Mouse (Mus musculus) MEL (cell line): ENCODE data around the gene Mtcl1. TPM values are rescaled to one million over a fixed set of nuclear protein-coding genes. Genes with fewer than 3 reads are reported as not detected.
"Not testable (repeated sequence)": the region's sequence is repeated elsewhere in the genome, so short reads cannot be mapped to it uniquely, and the experiment has no call there.

ENCODE experiments used
- DNase-seq: peaks from one replicate; pipeline ENCODE4 v3.0.0; 2011; ENCODE audit warnings: low read depth, low spot score
- H3K27ac ChIP-seq: 2 replicates; pipeline ENCODE4 v1.5.1; 2012; ENCODE audit warnings: low read depth, mild to moderate bottlenecking, control low read depth, low read length, moderate library complexity; ENCODE audit not compliant: control insufficient read depth
- H3K27me3 ChIP-seq, 2 experiments: fragments of 150-350 bp in 1 of 2; sonication (generic) in 1 of 2; 2 replicates each; pipeline ENCODE4 v1.6.1; 2012; ENCODE audit warnings: low read length in 2 of 2, mild to moderate bottlenecking in 2 of 2, improper control_type of control experiment in 1 of 2, moderate library complexity in 1 of 2; ENCODE audit not compliant: insufficient read depth in 2 of 2, control insufficient read depth in 1 of 2
- H3K36me3 ChIP-seq, 2 experiments: 2 replicates each; pipeline ENCODE4 v1.6.1; 2012 to 2014; ENCODE audit warnings: low read length in 2 of 2, improper control_type of control experiment in 1 of 2, inconsistent platforms in 1 of 2, mild to moderate bottlenecking in 1 of 2; ENCODE audit not compliant: insufficient read depth in 2 of 2, control insufficient read depth in 1 of 2
- H3K4me1 ChIP-seq, 2 experiments: fragments of 150-350 bp in 1 of 2; sonication (generic) in 1 of 2; 2 replicates each; pipeline ENCODE4 v1.6.1; 2012; ENCODE audit warnings: low read length in 2 of 2, improper control_type of control experiment in 1 of 2, mild to moderate bottlenecking in 1 of 2; ENCODE audit not compliant: insufficient read depth in 2 of 2, control insufficient read depth in 1 of 2
- H3K4me3 ChIP-seq, 2 experiments: fragments of 150-350 bp in 1 of 2; sonication (generic) in 1 of 2; 2 replicates each; pipeline ENCODE4 v1.5.1; 2012; ENCODE audit warnings: low read depth in 2 of 2, low read length in 2 of 2, mild to moderate bottlenecking in 2 of 2, moderate library complexity in 2 of 2, control low read depth in 1 of 2, improper control_type of control experiment in 1 of 2; ENCODE audit not compliant: control insufficient read depth in 1 of 2, insufficient read depth in 1 of 2
- H3K79me2 ChIP-seq: 2 replicates; pipeline ENCODE4 v1.6.1; 2012; ENCODE audit warnings: mild to moderate bottlenecking, low read length, moderate library complexity; ENCODE audit not compliant: control insufficient read depth, poor library complexity, insufficient read depth
- H3K9ac ChIP-seq: 2 replicates; pipeline ENCODE4 v1.6.1; 2012; ENCODE audit warnings: low read depth, mild to moderate bottlenecking, control low read depth, low read length, moderate library complexity; ENCODE audit not compliant: control insufficient read depth, poor library complexity, severe bottlenecking
- H3K9me3 ChIP-seq: fragments of 150-350 bp; sonication (generic); replicated peaks from 2 replicates; pipeline ENCODE4 v1.6.1; 2012; ENCODE audit warnings: mild to moderate bottlenecking, low read length, improper control_type of control experiment, moderate library complexity; ENCODE audit not compliant: insufficient read depth
- ELF1 ChIP-seq: IDR thresholded peaks from 2 replicates; pipeline ENCODE4 v1.6.1; 2014; ENCODE audit warnings: low read depth, mild to moderate bottlenecking, inconsistent platforms, low read length, improper control_type of control experiment, moderate library complexity
- EP300 ChIP-seq, 2 experiments: IDR thresholded peaks; 2 replicates each; pipeline ENCODE4 v1.6.1; 2011; ENCODE audit warnings: improper control_type of control experiment in 2 of 2, low read length in 2 of 2, low read depth in 1 of 2, mild to moderate bottlenecking in 1 of 2
- ETS1 ChIP-seq: IDR thresholded peaks from 2 replicates; pipeline ENCODE4 v1.6.1; 2012; ENCODE audit warnings: low read depth, mild to moderate bottlenecking, inconsistent platforms, low read length, improper control_type of control experiment, moderate library complexity
- GATA1 ChIP-seq: IDR thresholded peaks from 2 replicates; pipeline ENCODE4 v1.6.1; 2011; ENCODE audit warnings: low read depth, low read length, improper control_type of control experiment
- HCFC1 ChIP-seq: IDR thresholded peaks from 2 replicates; pipeline ENCODE4 v1.6.1; 2012; ENCODE audit warnings: low read depth, mild to moderate bottlenecking, inconsistent platforms, low read length, improper control_type of control experiment, moderate library complexity
- JUND ChIP-seq: IDR thresholded peaks from 2 replicates; pipeline ENCODE4 v1.6.1; 2011; ENCODE audit warnings: low read depth, mild to moderate bottlenecking, improper control_type of control experiment, low read length
- MAFK ChIP-seq: IDR thresholded peaks from 2 replicates; pipeline ENCODE4 v1.6.1; 2011; ENCODE audit warnings: low read depth, mild to moderate bottlenecking, low read length, improper control_type of control experiment, borderline replicate concordance
- MAX ChIP-seq: IDR thresholded peaks from 2 replicates; pipeline ENCODE4 v1.6.1; 2011; ENCODE audit warnings: low read length, improper control_type of control experiment
- MXI1 ChIP-seq: IDR thresholded peaks from 2 replicates; pipeline ENCODE4 v1.6.1; 2011; ENCODE audit warnings: mild to moderate bottlenecking, low read depth, low read length, improper control_type of control experiment
- MYB ChIP-seq: IDR thresholded peaks from 2 replicates; pipeline ENCODE4 v1.6.1; 2011; ENCODE audit warnings: mild to moderate bottlenecking, low read depth, low read length, improper control_type of control experiment
- MYC ChIP-seq: IDR thresholded peaks from 2 replicates; pipeline ENCODE4 v1.6.1; 2011; ENCODE audit warnings: low read depth, mild to moderate bottlenecking, low read length, improper control_type of control experiment, moderate library complexity
- NRF1 ChIP-seq: IDR thresholded peaks from 2 replicates; pipeline ENCODE4 v1.6.1; 2014; ENCODE audit warnings: low read depth, mild to moderate bottlenecking, inconsistent platforms, low read length, improper control_type of control experiment, moderate library complexity; ENCODE audit not compliant: poor library complexity, insufficient read depth, severe bottlenecking
- POLR2A ChIP-seq, 2 experiments: IDR thresholded peaks; 2 replicates each; pipeline ENCODE4 v1.6.1; 2011 to 2012; ENCODE audit warnings: low read length in 2 of 2, mild to moderate bottlenecking in 2 of 2, control low read depth in 1 of 2, improper control_type of control experiment in 1 of 2, low read depth in 1 of 2, moderate library complexity in 1 of 2; ENCODE audit not compliant: control insufficient read depth in 1 of 2, insufficient read depth in 1 of 2, poor library complexity in 1 of 2
- POLR2AphosphoS2 ChIP-seq: IDR thresholded peaks from 2 replicates; pipeline ENCODE4 v1.6.1; 2011; ENCODE audit warnings: low read length, improper control_type of control experiment
- SMC3 ChIP-seq: IDR thresholded peaks from 2 replicates; pipeline ENCODE4 v1.6.1; 2011; ENCODE audit warnings: low read depth, low read length, improper control_type of control experiment
- USF2 ChIP-seq, 2 experiments: IDR thresholded peaks; 2 replicates each; pipeline ENCODE4 v1.6.1; 2011 to 2012; ENCODE audit warnings: improper control_type of control experiment in 2 of 2, low read length in 2 of 2, borderline replicate concordance in 1 of 2, inconsistent platforms in 1 of 2, low read depth in 1 of 2, mild to moderate bottlenecking in 1 of 2; ENCODE audit not compliant: insufficient read depth in 1 of 2
- ZC3H11A ChIP-seq: IDR thresholded peaks from 2 replicates; pipeline ENCODE4 v1.6.1; 2012; ENCODE audit warnings: low read depth, mild to moderate bottlenecking, inconsistent platforms, low read length, improper control_type of control experiment
- ZKSCAN1 ChIP-seq: IDR thresholded peaks from 2 replicates; pipeline ENCODE4 v1.6.1; 2012; ENCODE audit warnings: low read depth, mild to moderate bottlenecking, inconsistent platforms, low read length, improper control_type of control experiment, moderate library complexity
- ZMIZ1 ChIP-seq: IDR thresholded peaks from 2 replicates; pipeline ENCODE4 v1.6.1; 2012; ENCODE audit warnings: low read depth, mild to moderate bottlenecking, inconsistent platforms, low read length, improper control_type of control experiment, moderate library complexity
- polyA plus RNA-seq, 2 experiments: library from polyadenylated mRNA; stranded (reverse) in 1 of 2; unstranded in 1 of 2; fragments of >175 nt in 1 of 2; fragments of >200 nt in 1 of 2; gene quantifications; 2 replicates each; pipeline versions ENCODE4 v1.2.1 to v1.2.4; 2012; ENCODE audit warnings: low replicate concordance in 2 of 2, low read depth in 1 of 2; ENCODE audit not compliant: insufficient read length in 2 of 2, insufficient read depth in 1 of 2, missing spikeins in 1 of 2
- total RNA-seq: library from RNA; depleted of rRNA; stranded (reverse); fragments of 300-350 nt; gene quantifications from 2 replicates; pipeline ENCODE4 v1.2.3, GENCODE M21; 2012

Mtcl1 gene
- total and polyA plus RNA-seq, 3 experiments: not detected

- Histone ChIP-seq H3K27ac (no peak overlapping the region), H3K27me3 (no peaks in the 10 kb centered on the region), H3K36me3 (no peaks in the 10 kb centered on the region), H3K79me2 (no peaks in the 10 kb centered on the region), H3K4me3 (no peak overlapping the region), H3K4me1 (no peaks in the 10 kb centered on the region), H3K9me3 (no peaks in the 10 kb centered on the region), H3K9ac (no peak overlapping the region)
- DNase-seq: no peak
- TF ChIP-seq ZMIZ1: no peak
- no peak for TF ChIP-seq JUND
These were observed 13.6 kb downstream of the Mtcl1 start for GRCm38 (mm10) chr17:66435982-66436381.

- H3K27me3 ChIP-seq: no peaks in the 10 kb centered on the region
- no peak overlapping the region for H3K4me3 ChIP-seq
- H3K4me1 ChIP-seq: no peaks in the 10 kb centered on the region
- TF ChIP-seq ETS1: no peak
- TF ChIP-seq JUND: no peak
- TF ChIP-seq EP300 (IDR thresholded peaks at IDR 0.05; ENCODE audit: low read depth in 1 of 2, low read length in 2 of 2): no peak
- no peak for TF ChIP-seq MXI1
- TF ChIP-seq NRF1: no peak
- no peak for TF ChIP-seq HCFC1
- no peak for TF ChIP-seq MAFK
- no peak for TF ChIP-seq POLR2A (IDR thresholded peaks at IDR 0.05; ENCODE audit: control insufficient read depth in 1 of 2, insufficient read depth in 1 of 2, low read depth in 1 of 2, low read length in 2 of 2, poor library complexity in 1 of 2)
- H3K9ac ChIP-seq: no peak overlapping the region
- no peak for DNase-seq
- no peaks in the 10 kb centered on the region for H3K79me2 ChIP-seq
- H3K9me3 ChIP-seq: no peaks in the 10 kb centered on the region
- H3K36me3 ChIP-seq: no peaks in the 10 kb centered on the region
- H3K27ac ChIP-seq: no peak overlapping the region
These were observed 14.5 kb downstream of the Mtcl1 start for GRCm38 (mm10) chr17:66435007-66435406.

GRCm38 (mm10) chr17:66434566-66434965 is 15.0 kb downstream of the Mtcl1 start:
- Histone ChIP-seq H3K27ac (no peak overlapping the region), H3K79me2 (no peaks in the 10 kb centered on the region), H3K4me3 (no peak overlapping the region), H3K9ac (no peak overlapping the region), H3K9me3 (no peaks in the 10 kb centered on the region), H3K27me3 (no peaks in the 10 kb centered on the region), H3K4me1 (no peaks in the 10 kb centered on the region), H3K36me3 (no peaks in the 10 kb centered on the region)
- TF ChIP-seq SMC3 (no peak), ETS1 (no peak), USF2 (IDR thresholded peaks at IDR 0.05; ENCODE audit: borderline replicate concordance in 1 of 2, insufficient read depth in 1 of 2, low read depth in 1 of 2, low read length in 2 of 2) (no peak), ZKSCAN1 (no peak), GATA1 (no peak), POLR2AphosphoS2 (no peak), MYB (no peak), MAX (no peak), ZC3H11A (no peak), MYC (no peak), ELF1 (no peak)
- DNase-seq: no peak

GRCm38 (mm10) chr17:66424601-66425000 is 24.9 kb downstream of the Mtcl1 start:
- H3K27me3 ChIP-seq, H3K36me3 ChIP-seq, H3K27ac ChIP-seq, H3K9me3 ChIP-seq, H3K4me3 ChIP-seq, DNase-seq, H3K4me1 ChIP-seq, H3K9ac ChIP-seq, H3K79me2 ChIP-seq: not testable (repeated sequence)
